Mouse (Mus musculus): ENCODE results near the gene Atoh8. TPM values are rescaled to one million over a fixed set of nuclear protein-coding genes. Genes with fewer than 3 reads are reported as not detected.

Atoh8 gene
- not detected for polyA plus RNA-seq (2017; shearing (Covaris generic))

GRCm38 (mm10) chr6:72235098-72235806, at the start of gene Atoh8:
Gene Atoh8, minus strand, starts transcription at chr6:72235577.

Other genes starting within 250 kb of the Atoh8 start
- gene St3gal5, start 138.0 kb downstream of the Atoh8 start, polyA plus RNA-seq (2017; shearing (Covaris generic)) = 1.4 TPM
- gene Sftpb, start 69.0 kb upstream of the Atoh8 start, polyA plus RNA-seq (2017; shearing (Covaris generic)) = not detected
- gene Usp39, start 109.6 kb upstream of the Atoh8 start, polyA plus RNA-seq (2017; shearing (Covaris generic)) = 21.7 TPM
- gene 0610030E20Rik, start 111.7 kb upstream of the Atoh8 start, polyA plus RNA-seq (2017; shearing (Covaris generic)) = 41.5 TPM
- 0.37 TPM for gene Tmem150a, start 119.9 kb upstream of the Atoh8 start, polyA plus RNA-seq (2017; shearing (Covaris generic))
- gene Rnf181, start 131.4 kb upstream of the Atoh8 start, polyA plus RNA-seq (2017; shearing (Covaris generic)) = 148 TPM
- gene Vamp5, start 144.9 kb upstream of the Atoh8 start, polyA plus RNA-seq (2017; shearing (Covaris generic)) = 61.5 TPM
- gene Vamp8, start 155.1 kb upstream of the Atoh8 start, polyA plus RNA-seq (2017; shearing (Covaris generic)) = 299 TPM
- gene Ggcx, start 178.7 kb upstream of the Atoh8 start, polyA plus RNA-seq (2017; shearing (Covaris generic)) = 10.9 TPM
- 388 TPM for gene Mat2a, start 204.0 kb upstream of the Atoh8 start, polyA plus RNA-seq (2017; shearing (Covaris generic))